Mouse (Mus musculus) layer of hippocampus, adult 18-20 months (tissue): ENCODE measurements at regions not wholly inside any gene's neighbourhood (a gene's known extent, or its start where the extent isn't known, plus 50 kb on each side); places are given as distances from the start of the nearest gene placed in this dataset.

Experiments
- DNase-seq, 2 experiments: peaks; one replicate each; pipeline ENCODE4 v3.0.0; 2022; ENCODE audit warnings: low spot score in 2 of 2

DNA sequence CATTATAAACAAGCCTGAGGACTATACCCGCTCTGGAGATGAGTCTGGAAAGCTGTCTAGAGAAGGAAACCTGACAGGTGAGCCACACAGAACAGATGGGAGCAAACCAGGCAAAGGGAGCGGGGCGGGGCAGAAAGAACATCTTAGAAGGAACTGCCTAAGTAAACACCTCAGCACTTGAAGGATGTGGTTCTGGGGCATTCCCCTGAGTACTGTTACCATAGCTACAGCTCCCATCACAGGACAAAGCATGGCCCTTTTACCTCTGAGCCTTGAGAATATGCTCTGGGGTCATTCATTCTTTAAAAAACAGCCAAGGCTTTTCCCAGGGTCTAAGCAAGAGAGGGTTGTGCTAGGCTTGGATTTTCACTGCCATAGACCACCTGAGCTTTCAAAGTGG lies 127.6 kb downstream of the Rpap3 start:
- DNase-seq: no peak

GRCm38 (mm10) chr15:97577196-97577595 lies 128.4 kb downstream of the Rpap3 start:
- DNase-seq: no peak

DNA sequence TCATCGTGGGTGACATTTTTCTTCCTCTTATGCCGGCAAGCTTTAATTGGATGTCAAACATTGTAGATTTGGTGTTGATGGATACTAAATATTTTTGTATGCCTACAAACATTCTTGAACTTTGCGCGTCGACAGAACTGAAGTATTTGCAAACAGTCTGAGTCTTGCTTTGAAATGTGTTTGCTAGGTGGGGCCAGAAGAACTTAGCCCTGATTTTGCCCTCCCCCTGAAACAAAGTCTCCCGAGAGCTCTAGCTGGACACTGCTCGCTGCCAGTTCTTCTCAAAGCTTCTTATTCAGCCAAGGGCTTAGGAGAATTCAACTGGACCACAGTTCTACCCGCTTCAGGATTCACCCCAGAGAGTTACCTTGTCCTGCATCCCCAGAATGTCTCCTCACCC lies 133.0 kb downstream of the Rpap3 start:
- DNase-seq: no peak

DNA sequence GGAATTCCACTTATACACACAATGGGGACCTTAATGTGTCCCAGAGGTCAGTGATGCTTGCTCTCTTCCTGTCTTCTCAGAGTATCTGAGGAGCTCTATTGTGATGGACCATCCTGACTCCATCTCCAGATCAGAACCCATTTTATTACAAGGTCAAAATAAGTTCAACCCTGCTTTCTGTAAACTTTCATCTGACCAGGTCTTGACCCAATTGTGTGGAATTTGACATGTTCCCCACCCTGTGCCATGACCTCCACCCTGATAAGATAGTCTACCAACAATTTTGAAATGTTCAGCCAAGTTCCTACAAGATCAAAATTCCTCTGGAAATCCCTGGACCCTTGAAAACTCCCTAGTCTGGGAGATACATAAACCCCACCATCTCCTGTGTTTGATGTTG lies 133.7 kb downstream of the Rpap3 start:
- no peak for DNase-seq

DNA sequence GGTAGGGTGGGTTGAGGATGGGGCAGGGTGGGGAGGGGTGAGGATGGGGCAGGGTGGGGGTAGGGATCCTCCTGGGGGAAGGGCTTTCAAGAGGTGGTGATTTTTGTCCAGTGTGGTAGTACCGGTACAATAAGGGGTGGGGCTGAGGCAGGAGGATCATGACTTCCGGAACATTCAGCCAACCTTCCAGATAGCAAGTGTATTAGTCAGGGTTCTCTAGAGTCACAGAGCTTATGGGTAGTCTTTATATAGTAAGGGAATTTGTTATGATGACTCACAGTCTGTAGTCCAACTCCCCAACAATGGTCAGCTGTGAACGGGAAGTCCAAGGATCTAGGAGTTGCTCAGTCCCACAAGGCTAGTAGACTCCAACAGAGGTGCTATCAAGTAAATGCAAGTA lies 145.5 kb downstream of the Rpap3 start:
- DNase-seq: no peak

GRCm38 (mm10) chr15:97558725-97559124 lies 146.9 kb downstream of the Rpap3 start:
- DNase-seq: no peak

DNA sequence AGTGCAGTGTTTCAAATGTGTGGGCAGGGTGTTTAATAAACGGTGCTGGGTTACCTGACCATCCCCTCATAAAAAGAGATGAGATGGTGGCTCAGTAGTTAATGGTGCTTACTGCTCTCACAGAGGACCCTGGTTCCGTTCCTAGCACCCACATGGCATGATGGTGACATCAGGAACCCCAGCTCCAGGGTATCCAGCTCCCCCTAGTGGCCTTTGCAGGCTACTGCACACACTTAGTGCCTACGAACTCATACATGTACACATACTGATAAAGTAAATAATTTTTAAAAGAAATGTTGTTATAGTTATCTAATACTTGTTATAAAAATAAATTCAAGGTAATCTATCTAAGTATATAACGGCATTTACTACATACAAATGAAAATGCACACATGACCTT lies 157.3 kb downstream of the Rpap3 start:
- no peak for DNase-seq

DNA sequence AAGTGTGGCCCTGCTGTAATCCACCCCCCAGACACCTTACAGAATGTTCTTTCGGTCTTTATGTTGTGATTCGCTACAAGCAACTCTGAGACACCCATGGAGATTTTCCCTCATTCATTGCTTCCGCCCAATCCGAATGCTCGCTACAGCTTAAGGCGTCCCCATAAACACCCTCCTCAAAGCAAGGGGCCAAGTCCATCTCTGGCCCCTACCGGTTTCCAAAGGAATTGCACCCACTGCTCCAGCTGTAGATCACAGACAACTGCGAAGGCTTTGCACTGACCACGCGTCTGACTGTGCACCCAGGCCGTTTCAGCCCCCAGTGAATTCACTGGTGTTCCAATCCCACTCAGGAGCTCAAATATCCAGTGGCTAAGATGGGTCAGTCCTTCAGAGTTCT lies 160.6 kb downstream of the Rpap3 start:
- no peak for DNase-seq

DNA sequence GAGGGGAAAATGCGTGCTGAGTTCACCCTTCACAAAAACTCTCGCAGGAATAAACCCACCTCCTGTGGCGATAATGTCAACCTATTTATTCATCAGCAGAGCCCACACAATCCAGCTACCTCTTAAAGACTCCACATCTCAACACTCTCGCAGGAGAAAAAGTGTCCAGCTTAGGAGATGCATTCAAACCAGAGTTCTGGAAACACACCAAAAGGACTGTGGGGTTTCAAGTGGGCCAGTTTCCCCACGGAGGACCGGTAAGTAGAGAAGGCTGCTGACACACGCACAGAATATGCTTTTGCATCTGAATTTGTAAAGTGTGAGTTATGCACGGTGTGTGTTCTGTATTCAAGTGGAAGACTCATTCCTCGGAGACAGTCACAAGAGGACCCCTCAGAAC lies 164.0 kb downstream of the Rpap3 start:
- no peak for DNase-seq

DNA sequence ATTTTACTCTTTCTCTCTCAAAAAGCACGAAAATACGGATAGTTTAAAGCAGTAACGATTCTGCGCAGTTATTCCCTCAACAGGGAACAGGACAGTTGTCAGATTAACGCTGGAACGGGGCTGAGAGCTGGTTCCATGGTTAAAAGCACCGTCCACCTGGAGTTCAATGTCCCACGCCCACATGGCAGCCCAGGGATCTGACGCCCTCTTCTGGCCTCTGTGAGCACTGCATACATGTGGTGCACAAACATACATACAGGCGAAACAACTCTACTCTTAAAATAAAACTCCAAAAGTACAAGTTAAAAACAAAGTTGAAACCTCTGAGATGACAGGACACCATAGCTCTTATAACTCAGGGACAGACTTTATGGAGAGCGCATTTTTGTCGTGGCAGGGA lies 169.5 kb downstream of the Rpap3 start:
- no peak for DNase-seq

- DNase-seq: peak; percentile 7 to 33
Measured at GRCm38 (mm10) chr15:97534878-97535277, 170.7 kb downstream of the Rpap3 start.

DNA sequence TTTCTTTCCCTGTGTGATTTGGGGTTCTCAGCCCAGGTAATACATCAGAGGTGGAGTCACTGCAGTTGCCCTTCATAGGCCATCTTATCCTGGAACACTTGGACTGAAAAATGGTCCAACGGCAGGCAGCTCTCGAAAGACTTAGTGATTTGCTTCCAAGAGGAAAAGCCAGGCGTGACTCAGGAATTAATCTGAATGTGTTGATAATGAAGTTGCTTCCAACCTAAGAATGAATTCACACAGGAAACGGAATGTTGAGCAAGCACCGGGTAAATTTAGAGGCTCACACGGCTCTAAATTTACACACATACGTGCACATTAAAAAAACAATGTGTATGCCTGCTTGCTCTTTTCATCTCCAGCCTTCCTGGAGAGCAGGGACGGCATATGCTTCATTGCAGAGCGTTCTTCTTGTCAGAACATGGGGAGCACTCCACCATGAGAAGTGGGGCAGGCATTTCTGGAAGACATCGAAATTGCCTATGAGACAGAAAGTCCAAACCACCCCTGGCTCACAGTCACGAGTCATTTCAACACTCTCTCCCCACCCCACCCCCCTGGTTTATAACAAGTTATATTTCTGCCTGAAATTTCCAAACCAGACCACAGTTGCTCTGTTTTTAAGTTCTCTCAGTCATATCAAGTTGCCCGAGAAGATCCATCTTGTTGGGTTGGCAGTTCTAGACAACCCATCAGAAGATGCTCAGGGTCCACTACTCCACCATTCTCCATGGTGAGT lies 171.9 kb downstream of the Rpap3 start:
- peak; percentile 0 to 5 for DNase-seq

GRCm38 (mm10) chr15:97532346-97532910 lies 173.2 kb downstream of the Rpap3 start:
- no peak for DNase-seq

DNA sequence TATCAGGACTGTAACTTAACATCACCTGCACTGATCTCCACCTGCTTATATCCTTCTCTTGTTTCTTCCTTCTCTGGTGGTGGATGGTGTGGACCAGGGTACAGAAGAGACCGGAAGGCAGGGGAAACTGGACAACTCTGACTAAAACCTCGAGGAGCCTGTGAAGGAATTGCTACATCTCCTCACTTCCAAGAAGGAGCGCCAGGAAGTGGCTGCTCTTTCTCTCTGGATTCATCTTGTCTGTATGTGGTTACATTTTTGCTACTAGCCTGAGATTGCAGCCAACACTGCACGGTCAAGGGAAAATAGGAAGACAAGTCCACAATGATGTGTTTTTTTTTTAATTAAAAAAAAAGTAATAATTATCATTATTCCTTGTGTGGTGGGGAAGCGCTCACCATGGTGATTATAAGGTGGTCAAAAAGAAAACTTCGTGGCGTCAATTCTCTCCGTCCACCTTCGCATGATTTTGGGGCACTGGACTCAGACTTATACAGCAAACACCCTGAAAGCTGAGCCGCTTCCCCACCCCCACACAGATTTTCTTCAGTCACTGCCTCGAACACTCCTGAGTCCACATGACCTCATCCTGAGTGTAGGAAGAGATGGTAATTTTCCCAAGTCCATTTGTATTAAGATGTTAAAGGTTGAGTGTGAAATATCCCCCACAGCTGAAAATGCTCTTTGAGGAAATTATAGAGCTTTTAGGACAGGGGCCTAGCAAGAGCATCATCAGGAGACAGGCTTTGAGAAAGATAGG lies 177.2 kb downstream of the Rpap3 start:
- no peak for DNase-seq

GRCm38 (mm10) chr15:97520395-97520794 lies 185.2 kb downstream of the Rpap3 start:
- no peak for DNase-seq

DNA sequence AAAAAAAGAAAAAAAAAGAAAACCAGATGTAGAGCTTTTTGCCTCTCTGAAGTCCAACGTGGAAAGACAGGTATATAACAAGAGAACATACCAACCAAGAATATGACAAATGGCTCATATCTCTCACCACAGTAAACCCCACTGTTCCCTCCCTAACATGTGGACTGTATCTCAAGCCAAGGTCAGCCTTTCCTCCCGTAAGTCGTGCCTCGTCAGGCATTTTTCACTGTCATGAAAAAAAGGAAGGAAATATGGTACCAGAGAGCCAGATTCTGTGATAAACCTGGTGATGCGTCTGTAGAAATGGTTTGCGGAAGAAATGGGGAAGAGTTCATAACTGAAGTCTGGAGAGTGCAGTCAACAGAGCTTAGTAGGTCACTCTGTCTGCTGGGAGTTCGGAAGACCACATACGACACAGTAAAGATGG lies 185.7 kb downstream of the Rpap3 start:
- DNase-seq: no peak

DNA sequence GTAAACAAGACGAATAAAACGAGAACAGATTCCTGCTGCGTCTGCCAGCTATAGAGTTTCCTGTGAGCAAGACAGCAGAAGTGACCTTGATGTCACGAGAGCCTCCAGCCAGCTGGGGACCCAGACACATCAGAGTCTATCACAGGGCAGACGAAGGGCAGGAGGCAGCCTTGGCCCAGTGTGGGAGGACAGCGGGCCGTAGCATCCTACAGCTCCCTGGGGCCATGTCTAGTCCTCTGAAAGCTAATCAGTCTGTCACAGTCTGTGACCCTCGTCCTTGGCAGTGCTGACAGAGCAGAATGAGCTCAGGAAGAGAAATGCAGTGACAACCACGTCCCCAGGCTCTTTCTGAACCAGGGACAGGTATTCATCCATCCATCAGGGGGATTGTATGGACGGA lies 187.7 kb downstream of the Rpap3 start:
- no peak for DNase-seq

DNA sequence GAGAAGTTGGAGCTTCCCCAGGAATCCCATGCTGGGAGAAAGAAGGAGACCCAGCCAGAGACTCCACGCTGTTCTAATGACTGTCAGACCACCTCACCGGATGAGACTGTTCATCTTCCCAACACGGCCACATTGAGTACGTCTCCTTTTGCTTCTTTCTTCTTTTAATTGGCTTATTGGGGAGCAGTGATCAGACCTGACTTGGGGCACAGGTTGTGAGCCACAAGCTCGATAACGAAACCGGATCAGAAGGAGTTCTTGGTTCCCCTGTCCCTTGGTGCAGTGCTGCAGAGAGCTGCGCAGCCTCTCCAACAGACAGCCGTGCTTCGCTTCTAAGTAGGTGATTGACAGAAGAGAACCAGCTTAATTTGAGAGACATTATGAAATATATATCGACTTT lies 188.4 kb downstream of the Rpap3 start:
- no peak for DNase-seq

- no peak for DNase-seq
Measured at GRCm38 (mm10) chr15:97515773-97516172, 189.9 kb downstream of the Rpap3 start.

DNA sequence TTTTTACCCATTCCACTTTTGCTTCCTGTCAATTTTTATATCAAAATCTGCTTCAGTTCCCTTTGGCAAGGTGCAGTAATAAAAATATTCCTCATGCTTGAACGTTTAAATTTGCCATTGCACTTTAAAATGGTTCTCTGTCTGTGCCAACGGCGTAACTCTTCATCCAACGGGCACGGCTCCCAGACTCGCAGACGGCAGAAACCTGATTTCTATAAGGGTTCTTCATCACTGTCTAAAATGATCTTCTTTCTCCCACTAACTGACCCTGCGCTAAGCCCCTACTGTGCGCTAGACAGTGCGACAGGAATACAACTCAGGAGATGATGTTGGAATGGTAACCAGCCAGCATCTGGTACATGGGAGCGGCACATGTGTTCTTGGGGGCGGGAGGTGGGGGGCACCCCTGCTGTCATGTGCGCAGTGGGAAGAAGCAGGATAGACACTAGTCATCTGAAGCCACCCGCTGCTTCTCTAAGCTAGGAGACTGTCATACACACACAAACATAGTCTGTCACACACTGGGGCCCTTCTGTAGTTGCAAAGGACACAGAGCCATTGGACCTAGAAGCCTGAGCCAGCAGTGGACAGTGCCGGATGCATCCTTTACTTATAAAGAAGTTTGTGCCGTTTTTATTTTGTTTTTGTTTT lies 197.8 kb downstream of the Rpap3 start:
- DNase-seq: peak; percentile 47 to 67

GRCm38 (mm10) chr15:97507176-97507575 lies 198.4 kb downstream of the Rpap3 start:
- peak in 1 of 2 experiments; percentile 15 for DNase-seq

GRCm38 (mm10) chr15:97505715-97506114 lies 199.9 kb downstream of the Rpap3 start:
- peak; percentile 9 to 52 for DNase-seq
